Mouse (Mus musculus) lung, postnatal 25 days (tissue): ENCODE measurements around the gene Rel.

Experiments used
- DNase-seq: peaks from one replicate; pipeline ENCODE4 v3.0.0; 2022; ENCODE audit warnings: low spot score

Gene Rel

GRCm38 (mm10) chr11:23744352-23744751, 26.4 kb downstream of the Rel start:
- no peak for DNase-seq

GRCm38 (mm10) chr11:23741386-23741785, 29.4 kb downstream of the Rel start:
- DNase-seq: no peak

- no peak for DNase-seq
These were observed 29.9 kb downstream of the Rel start for GRCm38 (mm10) chr11:23740895-23741294.

GRCm38 (mm10) chr11:23735820-23736470, 34.8 kb downstream of the Rel start:
- DNase-seq: no peak

GRCm38 (mm10) chr11:23734749-23735286, 36.0 kb downstream of the Rel start:
- DNase-seq: no peak

GRCm38 (mm10) chr11:23732840-23733239, 37.9 kb downstream of the Rel start:
- DNase-seq: peak; percentile 19

- DNase-seq: peak; percentile 14
These were observed 40.6 kb downstream of the Rel start for GRCm38 (mm10) chr11:23730120-23730519.

GRCm38 (mm10) chr11:23728186-23728585, 42.6 kb downstream of the Rel start:
- DNase-seq: no peak

- DNase-seq: no peak
These were observed 44.3 kb downstream of the Rel start for GRCm38 (mm10) chr11:23726441-23726840.

- no peak for DNase-seq
These were observed 44.9 kb downstream of the Rel start for GRCm38 (mm10) chr11:23725850-23726249.

GRCm38 (mm10) chr11:23722326-23722725, 48.4 kb downstream of the Rel start:
- DNase-seq: no peak

GRCm38 (mm10) chr11:23719825-23720224, 50.9 kb downstream of the Rel start:
- no peak for DNase-seq

GRCm38 (mm10) chr11:23718856-23719255, 51.9 kb downstream of the Rel start:
- no peak for DNase-seq

GRCm38 (mm10) chr11:23712299-23712698, 58.5 kb downstream of the Rel start:
- no peak for DNase-seq

GRCm38 (mm10) chr11:23704604-23705294, 66.0 kb downstream of the Rel start:
- no peak for DNase-seq

GRCm38 (mm10) chr11:23701831-23702230, 68.9 kb downstream of the Rel start:
- DNase-seq: no peak

- peak; percentile 16 for DNase-seq
These were observed 71.2 kb downstream of the Rel start for GRCm38 (mm10) chr11:23699414-23700095.

- DNase-seq: no peak
These were observed 72.2 kb downstream of the Rel start for GRCm38 (mm10) chr11:23698526-23698925.

GRCm38 (mm10) chr11:23695847-23696246, 74.9 kb downstream of the Rel start:
- DNase-seq: no peak

GRCm38 (mm10) chr11:23693286-23693685, 77.5 kb downstream of the Rel start:
- no peak for DNase-seq

- DNase-seq: no peak
These were observed 82.7 kb downstream of the Rel start for GRCm38 (mm10) chr11:23688060-23688459.
